Mouse (Mus musculus) hindbrain, postnatal 0 days (tissue): ENCODE measurements around the gene Olfr1316. TPM values are rescaled to one million over a fixed set of nuclear protein-coding genes. Genes with fewer than 3 reads are reported as not detected.

Source experiments
- ATAC-seq: fragments of 200-750 bp; cut with Nextera tagmentation; 2 replicates; pipeline ENCODE4 v1.8.0; 2017; ENCODE audit warnings: mild to moderate bottlenecking, moderate TSS enrichment, moderate library complexity
- DNase-seq: peaks from one replicate; pipeline ENCODE4 v3.0.0-alpha.2; 2015; ENCODE audit warnings: low spot score
- H3K27ac ChIP-seq: fragments of 300-500 bp; sonication (generic); 2 replicates; pipeline ENCODE4 v1.5.1; 2014; ENCODE audit warnings: mild to moderate bottlenecking
- H3K27me3 ChIP-seq: fragments of 300-500 bp; sonication (generic); 2 replicates; pipeline ENCODE4 v1.6.1; 2014; ENCODE audit warnings: low read length, mixed read lengths; ENCODE audit not compliant: insufficient read depth
- H3K36me3 ChIP-seq: fragments of 300-500 bp; sonication (generic); 2 replicates; pipeline ENCODE4 v1.6.1; 2014; ENCODE audit warnings: low read length, mixed read lengths; ENCODE audit not compliant: insufficient read depth
- H3K4me1 ChIP-seq: fragments of 300-500 bp; sonication (generic); 2 replicates; pipeline ENCODE4 v1.6.1; 2014; ENCODE audit warnings: antibody characterized with exemption, low read length, mixed read lengths; ENCODE audit not compliant: insufficient read depth
- H3K4me2 ChIP-seq: fragments of 300-500 bp; sonication (generic); 2 replicates; pipeline ENCODE4 v1.6.1; 2014; ENCODE audit warnings: low read depth, mild to moderate bottlenecking, low read length, moderate library complexity, mixed read lengths
- H3K4me3 ChIP-seq: fragments of 300-500 bp; sonication (generic); 2 replicates; pipeline ENCODE4 v1.5.1; 2014; ENCODE audit warnings: low read length
- H3K9ac ChIP-seq: fragments of 300-500 bp; sonication (generic); replicated peaks from 2 replicates; pipeline ENCODE4 v1.6.1; 2014; ENCODE audit warnings: mild to moderate bottlenecking, low read length, moderate library complexity, mixed read lengths
- H3K9me3 ChIP-seq: fragments of 300-500 bp; sonication (generic); 2 replicates; pipeline ENCODE4 v1.6.1; 2016; ENCODE audit warnings: low read length, mixed read lengths
- CTCF ChIP-seq: IDR thresholded peaks from 2 replicates; pipeline ENCODE4 v1.5.1; 2016; ENCODE audit warnings: antibody characterized with exemption, control low read depth, low read depth
- WGBS: fragments of 180-500 bp; shearing (Covaris S2); extraction: QIAGEN DNeasy Blood & Tissue Kit; methylation state at CpG from one replicate; pipeline ENCODE4 v1.1.7; 2014; 5-methylcytosine and 5-hydroxymethylcytosine counted together
- polyA plus RNA-seq: library from polyadenylated mRNA; unstranded; fragments of >200 nt; fragmentation: Nextera tagmentation; extraction: Ambion mirVana; gene quantifications from 2 replicates; pipeline ENCODE4 v1.2.1, GENCODE M21; 2015
- total RNA-seq: library from RNA; depleted of rRNA; stranded (reverse); fragments of >200 nt; gene quantifications from 2 replicates; pipeline ENCODE4 v1.2.3, GENCODE M21; 2014; rRNA removed

The Olfr1316 gene
- total RNA-seq (not detected in 2 replicates), polyA plus RNA-seq (not detected in 2 replicates)

GRCm38 (mm10) chr2:112134877-112135276, at the start of gene Olfr1316:
Gene Olfr1316, minus strand, starts transcription at chr2:112134977.
- Histone ChIP-seq H3K27ac (no peak within 1 kb of the TSS), H3K9me3 (no peaks in the 10 kb centered on the region), H3K27me3 (no peaks in the 10 kb centered on the region), H3K9ac (no peak within 1 kb of the TSS), H3K36me3 (no peaks in the 10 kb centered on the region), H3K4me3 (no peak within 1 kb of the TSS), H3K4me1 (no peaks in the 10 kb centered on the region), H3K4me2 (no peak within 1 kb of the TSS)
- TF ChIP-seq CTCF: no peak
- DNase-seq (no peak), ATAC-seq (no peak)
- 88% methylated on average over 2 of the region's 2 CpGs for WGBS

GRCm38 (mm10) chr2:112153898-112154297, 19.1 kb upstream of the Olfr1316 start, which contains the start of gene Olfr1318:
Gene Olfr1318, plus strand, starts transcription at chr2:112154198.
- H3K9ac ChIP-seq: no peak within 1 kb of the TSS
- no peak within 1 kb of the TSS for H3K4me2 ChIP-seq
- H3K27me3 ChIP-seq: no peaks in the 10 kb centered on the region
- no peak within 1 kb of the TSS for H3K4me3 ChIP-seq
- H3K9me3 ChIP-seq: no peaks in the 10 kb centered on the region
- no peak for TF ChIP-seq CTCF
- DNase-seq (no peak), ATAC-seq (no peak)
- H3K36me3 ChIP-seq: no peaks in the 10 kb centered on the region
- H3K4me1 ChIP-seq: no peaks in the 10 kb centered on the region
- H3K27ac ChIP-seq: no peak within 1 kb of the TSS

- no peak for TF ChIP-seq CTCF
- ATAC-seq (no peak), DNase-seq (no peak)
- no peak within 1 kb of the TSS for H3K27ac ChIP-seq
- no peak within 1 kb of the TSS for H3K4me2 ChIP-seq
- no peaks in the 10 kb centered on the region for H3K27me3 ChIP-seq
- no peaks in the 10 kb centered on the region for H3K36me3 ChIP-seq
- H3K9ac ChIP-seq: no peak within 1 kb of the TSS
- no peaks in the 10 kb centered on the region for H3K4me1 ChIP-seq
- no peaks in the 10 kb centered on the region for H3K9me3 ChIP-seq
- no peak within 1 kb of the TSS for H3K4me3 ChIP-seq
- 70% methylated on average over 2 of the region's 2 CpGs for WGBS
These were observed 5.3 kb upstream of the Olfr1316 start, which contains the start of gene Olfr1317 for GRCm38 (mm10) chr2:112140029-112140428. Gene Olfr1317, plus strand, starts transcription at chr2:112140329.

- TF ChIP-seq CTCF: no peak
- no peaks in the 10 kb centered on the region for H3K36me3 ChIP-seq
- H3K9me3 ChIP-seq: no peaks in the 10 kb centered on the region
- DNase-seq (no peak), ATAC-seq (no peak)
- no peaks in the 10 kb centered on the region for H3K4me1 ChIP-seq
- no peak within 1 kb of the TSS for H3K4me3 ChIP-seq
- WGBS: 81% methylated on average over 1 of the region's 1 CpGs
- no peak within 1 kb of the TSS for H3K27ac ChIP-seq
- no peak within 1 kb of the TSS for H3K4me2 ChIP-seq
- no peak within 1 kb of the TSS for H3K9ac ChIP-seq
- no peaks in the 10 kb centered on the region for H3K27me3 ChIP-seq
These were observed 19.4 kb downstream of the Olfr1316 start, which contains the start of gene Olfr1315-ps1 for GRCm38 (mm10) chr2:112115340-112115739. Gene Olfr1315-ps1, minus strand, starts transcription at chr2:112115440.

- Histone ChIP-seq H3K27ac (no peak within 1 kb of the TSS), H3K9me3 (no peaks in the 10 kb centered on the region), H3K4me2 (no peak within 1 kb of the TSS), H3K4me1 (no peaks in the 10 kb centered on the region), H3K27me3 (no peaks in the 10 kb centered on the region), H3K4me3 (no peak within 1 kb of the TSS), H3K9ac (no peak within 1 kb of the TSS), H3K36me3 (no peaks in the 10 kb centered on the region)
- DNase-seq (no peak), ATAC-seq (no peak)
- no peak for TF ChIP-seq CTCF
These were observed 38.1 kb downstream of the Olfr1316 start, which contains the start of gene Olfr1314 for GRCm38 (mm10) chr2:112096681-112097080. Gene Olfr1314, minus strand, starts transcription at chr2:112096781.

GRCm38 (mm10) chr2:112077743-112078142, 57.0 kb downstream of the Olfr1316 start, which contains the start of gene Olfr1313:
Gene Olfr1313, minus strand, starts transcription at chr2:112077843.
- no peak within 1 kb of the TSS for H3K4me2 ChIP-seq
- no peak within 1 kb of the TSS for H3K4me3 ChIP-seq
- no peak for ATAC-seq
- H3K4me1 ChIP-seq: no peaks in the 10 kb centered on the region
- H3K9me3 ChIP-seq: no peaks in the 10 kb centered on the region
- no peak for DNase-seq
- no peaks in the 10 kb centered on the region for H3K36me3 ChIP-seq
- H3K27me3 ChIP-seq: no peaks in the 10 kb centered on the region
- TF ChIP-seq CTCF: no peak
- no peak within 1 kb of the TSS for H3K9ac ChIP-seq
- H3K27ac ChIP-seq: no peak within 1 kb of the TSS

Other genes starting within 250 kb of the Olfr1316 start
- gene Olfr1306, start 218.7 kb downstream of the Olfr1316 start, total RNA-seq: not detected in 2 replicates
- not detected in 2 replicates for gene Olfr1306, start 218.7 kb downstream of the Olfr1316 start, polyA plus RNA-seq
- not detected in 2 replicates for gene Olfr1307, start 185.5 kb downstream of the Olfr1316 start, total RNA-seq
- gene Olfr1307, start 185.5 kb downstream of the Olfr1316 start, polyA plus RNA-seq: not detected in 2 replicates
- not detected in 2 replicates for gene Olfr1308, start 170.0 kb downstream of the Olfr1316 start, total RNA-seq
- gene Olfr1308, start 170.0 kb downstream of the Olfr1316 start, polyA plus RNA-seq: not detected in 2 replicates
- gene Olfr1309, start 144.7 kb downstream of the Olfr1316 start, total RNA-seq: 0.11 TPM in 1 of 2 replicates, not detected in the other
- not detected in 2 replicates for gene Olfr1309, start 144.7 kb downstream of the Olfr1316 start, polyA plus RNA-seq
- not detected in 2 replicates for gene Olfr1310, start 122.3 kb downstream of the Olfr1316 start, total RNA-seq
- gene Olfr1310, start 122.3 kb downstream of the Olfr1316 start, polyA plus RNA-seq: not detected in 2 replicates
- gene Olfr1311, start 110.6 kb downstream of the Olfr1316 start, total RNA-seq: not detected in 2 replicates
- gene Olfr1311, start 110.6 kb downstream of the Olfr1316 start, polyA plus RNA-seq: not detected in 2 replicates
- not detected in 2 replicates for gene Olfr1312, start 84.7 kb downstream of the Olfr1316 start, total RNA-seq
- not detected in 2 replicates for gene Olfr1312, start 84.7 kb downstream of the Olfr1316 start, polyA plus RNA-seq
- not detected in 2 replicates for gene Olfr1313, start 57.1 kb downstream of the Olfr1316 start, total RNA-seq
- gene Olfr1313, start 57.1 kb downstream of the Olfr1316 start, polyA plus RNA-seq: not detected in 2 replicates
- not detected in 2 replicates for gene Olfr1314, start 38.2 kb downstream of the Olfr1316 start, total RNA-seq
- gene Olfr1314, start 38.2 kb downstream of the Olfr1316 start, polyA plus RNA-seq: not detected in 2 replicates
- gene Olfr1315-ps1, start 19.5 kb downstream of the Olfr1316 start, total RNA-seq: 0.21 TPM in 1 of 2 replicates, not detected in the other
- not detected in 2 replicates for gene Olfr1315-ps1, start 19.5 kb downstream of the Olfr1316 start, polyA plus RNA-seq
- gene Olfr1317, start 5.4 kb upstream of the Olfr1316 start, total RNA-seq: not detected in 2 replicates
- gene Olfr1317, start 5.4 kb upstream of the Olfr1316 start, polyA plus RNA-seq: not detected in 2 replicates
- not detected in 2 replicates for gene Olfr1318, start 19.2 kb upstream of the Olfr1316 start, total RNA-seq
- 0.14 TPM in 2 replicates for gene Olfr1318, start 19.2 kb upstream of the Olfr1316 start, polyA plus RNA-seq
- 21.3 and 44.7 TPM in 2 replicates for gene Lpcat4, start 104.5 kb upstream of the Olfr1316 start, total RNA-seq
- gene Lpcat4, start 104.5 kb upstream of the Olfr1316 start, polyA plus RNA-seq: 20.8 and 22.8 TPM in 2 replicates
- 0.05 TPM in 1 of 2 replicates, not detected in the other for gene Nutm1, start 124.3 kb upstream of the Olfr1316 start, total RNA-seq
- 0.06 and 0.11 TPM in 2 replicates for gene Nutm1, start 124.3 kb upstream of the Olfr1316 start, polyA plus RNA-seq
- 61.0 and 115 TPM in 2 replicates for gene Nop10, start 126.9 kb upstream of the Olfr1316 start, total RNA-seq
- 177 and 183 TPM in 2 replicates for gene Nop10, start 126.9 kb upstream of the Olfr1316 start, polyA plus RNA-seq
- 55.5 and 68.2 TPM in 2 replicates for gene Slc12a6, start 130.8 kb upstream of the Olfr1316 start, total RNA-seq
- 12.6 and 13.6 TPM in 2 replicates for gene Slc12a6, start 130.8 kb upstream of the Olfr1316 start, polyA plus RNA-seq
- gene Gm21985, start 131.3 kb upstream of the Olfr1316 start, total RNA-seq: not detected in 2 replicates
- not detected in 2 replicates for gene Gm21985, start 131.3 kb upstream of the Olfr1316 start, polyA plus RNA-seq
- 123 and 151 TPM in 2 replicates for gene Emc4, start 233.1 kb upstream of the Olfr1316 start, total RNA-seq
- 239 and 246 TPM in 2 replicates for gene Emc4, start 233.1 kb upstream of the Olfr1316 start, polyA plus RNA-seq
- 11.4 and 16.2 TPM in 2 replicates for gene Katnbl1, start 244.2 kb upstream of the Olfr1316 start, total RNA-seq
- 21.4 and 23.3 TPM in 2 replicates for gene Katnbl1, start 244.2 kb upstream of the Olfr1316 start, polyA plus RNA-seq